Mouse (Mus musculus): ENCODE data around the gene Add1. TPM values are rescaled to one million over a fixed set of nuclear protein-coding genes. Genes with fewer than 3 reads are reported as not detected.

Gene Add1
- 81.5 TPM for polyA plus RNA-seq (2014; fragmentation: Illumina TruSeq; extraction: RNeasy Lipid Tissue Mini Kit (QIAGEN cat#74804); ENCODE audit: low read depth, low replicate concordance)

DNA sequence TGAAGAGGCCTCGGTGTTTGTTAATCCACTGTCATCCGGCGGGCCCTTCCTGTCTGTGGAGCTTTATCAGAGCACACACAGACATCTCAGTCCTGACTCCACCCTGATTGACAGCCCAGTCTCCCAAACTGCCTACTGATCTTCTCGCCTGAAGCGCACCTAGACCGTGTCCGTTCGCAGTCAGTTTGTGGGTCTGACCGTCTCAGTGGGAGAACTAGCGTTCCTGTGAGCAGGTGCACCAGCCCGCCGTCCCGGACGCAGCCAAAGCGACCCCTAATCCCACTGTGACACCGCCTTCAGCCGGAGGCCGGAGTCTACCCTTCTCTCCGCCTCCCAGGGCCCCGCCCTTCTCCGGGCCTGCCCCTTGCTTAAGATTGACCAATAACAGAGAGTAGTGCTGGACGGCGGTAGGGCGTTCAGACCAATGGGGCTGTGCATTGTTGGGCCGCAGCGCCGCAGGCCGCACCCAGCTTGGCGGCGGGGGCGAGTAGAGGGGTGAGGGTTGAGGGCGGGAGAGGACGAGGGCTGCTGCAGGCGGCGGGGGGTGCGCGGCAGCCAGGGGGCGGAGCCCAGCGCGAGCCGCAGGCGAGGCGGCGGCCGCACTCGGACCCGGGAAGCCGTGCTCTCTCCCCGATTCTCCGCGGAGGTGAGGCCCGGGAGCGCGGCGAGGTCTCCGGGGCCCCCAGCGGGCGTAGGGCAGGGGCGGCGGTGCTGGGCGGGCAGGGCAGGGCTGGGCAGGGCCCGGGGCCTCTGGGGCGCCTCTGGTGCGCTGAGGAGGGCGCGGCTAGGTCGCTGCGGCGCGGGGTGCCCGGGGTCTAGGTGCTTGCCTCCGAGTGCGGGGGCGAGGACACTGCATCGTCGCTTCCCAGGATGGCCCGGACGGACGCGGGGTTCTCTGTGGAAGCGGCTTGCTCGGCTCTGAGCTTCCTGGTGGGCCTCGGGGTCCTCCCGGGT, at the start of gene Add1:
Gene Add1, plus strand, starts transcription at position 397 of the 954 bp plus-strand sequence.

DNA sequence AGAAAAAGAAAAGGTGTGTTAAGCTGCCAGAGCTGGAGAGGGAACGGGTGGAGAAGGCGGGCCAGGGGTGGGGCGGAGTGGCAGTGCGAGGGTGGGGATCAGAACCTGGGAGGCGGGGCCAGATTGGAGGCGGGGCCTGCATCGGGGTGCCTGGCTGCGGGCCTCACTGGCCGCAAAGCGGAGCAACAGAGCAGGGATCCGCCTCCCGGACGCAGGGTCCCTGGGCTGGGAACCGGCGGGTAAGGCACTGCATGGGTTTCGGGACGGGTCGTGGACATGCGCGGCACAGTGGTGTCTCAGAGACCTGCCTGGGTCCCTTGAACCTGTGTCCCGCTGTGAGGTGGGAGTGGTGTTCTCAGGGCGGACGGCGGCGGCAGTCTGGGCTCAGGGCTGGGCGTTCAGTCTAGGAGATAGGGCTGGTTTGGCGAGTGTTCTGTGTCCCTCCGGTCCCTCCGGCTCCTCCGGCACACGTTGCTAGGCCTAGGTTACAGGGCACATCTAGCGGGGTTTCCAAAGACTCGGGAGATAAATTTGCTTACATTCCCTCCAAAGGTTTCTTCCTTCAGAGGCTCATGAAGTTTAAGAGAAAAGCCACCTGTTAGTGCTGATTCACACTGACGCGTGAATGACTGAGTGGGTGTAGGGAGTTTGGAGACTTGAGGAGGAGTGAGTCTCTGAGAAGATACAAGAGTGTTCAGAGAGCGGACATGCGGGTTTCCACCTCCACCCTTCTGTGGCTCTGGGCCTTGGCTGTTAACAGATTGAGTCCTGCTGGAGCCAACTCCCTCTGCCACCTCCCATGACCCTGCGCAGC, 47.6 kb upstream of the Add1 start, which contains the start of gene Sh3bp2:
Gene Sh3bp2, plus strand, starts transcription at position 176 of the 814 bp plus-strand sequence.

DNA sequence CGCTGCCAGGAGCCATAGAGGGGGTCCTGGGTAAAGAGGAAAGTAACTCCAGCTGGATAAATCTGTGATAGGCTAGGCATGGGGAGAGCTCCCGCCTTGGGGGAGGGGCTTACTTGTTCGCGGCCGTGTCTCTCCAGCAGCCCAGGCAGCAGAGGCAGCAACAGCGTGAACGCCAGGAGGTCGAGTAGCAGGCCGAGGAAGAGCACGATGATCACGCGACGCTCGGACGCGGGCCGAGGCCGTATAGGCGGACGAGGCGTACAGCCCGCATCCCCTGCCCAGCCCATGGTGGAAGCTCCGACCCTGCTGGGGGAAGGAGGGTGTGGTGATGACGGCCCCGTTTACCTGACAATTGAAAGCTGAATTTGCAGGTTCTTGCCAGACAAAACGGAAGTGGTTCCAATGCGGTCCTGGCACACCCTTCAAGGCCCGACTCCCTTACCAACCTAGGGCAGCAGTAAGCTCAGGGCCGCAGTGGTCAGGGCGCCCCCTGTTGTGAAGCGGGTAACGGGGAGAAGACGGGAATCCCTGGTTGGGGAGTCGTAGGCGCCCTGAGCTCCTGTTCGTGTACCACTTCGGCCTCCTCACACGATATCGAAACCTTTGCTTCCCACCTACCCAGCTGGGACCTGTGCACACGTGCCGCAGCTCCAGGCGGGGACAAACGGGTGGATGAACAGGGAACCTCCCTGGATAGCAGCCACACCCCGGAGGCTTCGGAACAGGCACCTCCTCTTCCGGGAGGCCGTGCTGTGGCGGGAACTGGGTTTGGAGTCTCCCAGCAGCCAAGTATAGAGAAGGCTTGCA, 63.2 kb downstream of the Add1 start, which contains the start of gene Mfsd10:
Gene Mfsd10, minus strand, starts transcription at position 732 of the 807 bp plus-strand sequence.

DNA sequence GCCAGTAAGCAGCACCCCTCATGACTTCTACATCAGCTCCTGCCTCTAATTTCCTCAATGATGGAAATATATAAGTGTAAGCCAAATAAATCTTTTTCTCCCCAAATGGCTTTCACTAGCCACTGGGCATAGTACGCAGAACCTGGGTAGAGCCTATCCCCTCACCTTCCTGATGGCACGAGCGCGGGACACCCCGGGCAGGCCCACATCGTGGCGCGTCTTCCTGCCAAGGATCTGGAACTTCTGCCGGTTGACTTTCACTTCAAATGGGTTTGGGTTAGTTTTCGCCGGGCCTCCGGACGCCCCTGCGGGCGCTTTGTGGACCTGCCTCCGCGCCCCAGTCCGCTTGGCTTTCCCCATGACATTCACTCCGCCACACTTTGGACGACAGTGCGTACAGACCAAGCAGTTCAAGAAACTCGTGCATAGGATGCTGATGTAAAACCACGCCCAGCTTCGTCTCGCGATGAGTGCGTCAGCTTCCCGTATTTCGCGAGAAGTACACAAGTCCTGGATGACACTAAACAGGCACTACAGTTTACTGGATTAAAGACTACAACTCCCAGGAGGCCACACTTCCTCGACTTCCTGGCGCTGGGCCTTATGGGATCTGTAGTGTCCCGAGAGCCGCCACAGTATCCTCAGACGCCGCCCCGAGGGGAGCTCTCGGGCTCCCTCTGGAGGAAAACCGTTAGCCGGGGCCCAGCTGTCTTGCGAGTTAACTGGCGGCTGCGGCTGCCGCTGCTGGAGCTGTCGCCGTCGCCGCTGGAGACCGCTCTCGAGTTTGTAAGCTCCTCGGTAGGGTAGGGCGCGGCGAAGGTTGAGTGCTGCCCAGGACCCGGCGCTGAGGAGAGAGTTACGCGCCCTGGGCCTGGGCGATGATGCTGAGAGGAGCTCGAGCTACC, 86.5 kb downstream of the Add1 start, which contains the start of the genes Nop14 and Grk4:
Gene Nop14, minus strand, starts transcription at position 463 of the 905 bp plus-strand sequence.
Gene Grk4, plus strand, starts transcription at position 694 of the 905 bp plus-strand sequence.

Other genes with a start within 250 kb of the Add1 start
- 76.3 TPM for gene Rnf4, start 237.4 kb upstream of the Add1 start, polyA plus RNA-seq (2014; fragmentation: Illumina TruSeq; extraction: RNeasy Lipid Tissue Mini Kit (QIAGEN cat#74804); ENCODE audit: low read depth, low replicate concordance)
- gene Fam193a, start 203.7 kb upstream of the Add1 start, polyA plus RNA-seq (2014; fragmentation: Illumina TruSeq; extraction: RNeasy Lipid Tissue Mini Kit (QIAGEN cat#74804); ENCODE audit: low read depth, low replicate concordance), result 12.4 TPM
- 2.8 TPM for gene Tnip2, start 59.7 kb upstream of the Add1 start, polyA plus RNA-seq (2014; fragmentation: Illumina TruSeq; extraction: RNeasy Lipid Tissue Mini Kit (QIAGEN cat#74804); ENCODE audit: low read depth, low replicate concordance)
- gene Sh3bp2, start 47.8 kb upstream of the Add1 start, polyA plus RNA-seq (2014; fragmentation: Illumina TruSeq; extraction: RNeasy Lipid Tissue Mini Kit (QIAGEN cat#74804); ENCODE audit: low read depth, low replicate concordance), result 0.44 TPM
- not detected for gene Mfsd10, start 63.5 kb downstream of the Add1 start, polyA plus RNA-seq (2014; fragmentation: Illumina TruSeq; extraction: RNeasy Lipid Tissue Mini Kit (QIAGEN cat#74804); ENCODE audit: low read depth, low replicate concordance)
- gene Nop14, start 86.5 kb downstream of the Add1 start, polyA plus RNA-seq (2014; fragmentation: Illumina TruSeq; extraction: RNeasy Lipid Tissue Mini Kit (QIAGEN cat#74804); ENCODE audit: low read depth, low replicate concordance), result 22.3 TPM
- gene Grk4, start 86.7 kb downstream of the Add1 start, polyA plus RNA-seq (2014; fragmentation: Illumina TruSeq; extraction: RNeasy Lipid Tissue Mini Kit (QIAGEN cat#74804); ENCODE audit: low read depth, low replicate concordance), result 10.6 TPM
- 7.4 TPM for gene Htt, start 188.1 kb downstream of the Add1 start, polyA plus RNA-seq (2014; fragmentation: Illumina TruSeq; extraction: RNeasy Lipid Tissue Mini Kit (QIAGEN cat#74804); ENCODE audit: low read depth, low replicate concordance)

Data from kidney, adult 10 weeks (tissue).